Mouse (Mus musculus): Measurements from ENCODE around the gene Mpv17l2. TPM values are rescaled to one million over a fixed set of nuclear protein-coding genes. Genes with fewer than 3 reads are reported as not detected.

Gene Mpv17l2
- polyA plus RNA-seq, 1 experiment from 2014 or later: 54.5 TPM

DNA sequence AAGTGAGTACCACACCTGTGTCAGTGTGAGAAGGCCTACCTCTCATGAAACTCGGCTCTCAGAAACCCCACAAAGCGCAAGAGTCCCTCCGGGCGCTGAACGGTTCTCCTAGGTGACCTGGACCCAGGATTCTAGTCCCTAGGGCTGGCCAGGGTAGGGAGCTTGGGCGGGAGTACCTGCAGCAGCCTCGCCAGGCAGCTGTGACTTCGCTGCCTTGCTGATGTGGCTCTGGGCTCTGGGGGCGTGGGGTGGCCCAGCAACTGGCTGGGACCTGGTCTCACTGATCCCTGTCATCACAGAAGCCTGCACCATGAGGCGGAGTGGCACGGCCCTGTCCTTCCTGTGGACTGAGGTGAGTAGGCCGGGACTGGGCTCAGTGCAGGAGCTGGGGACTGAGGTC lies 36.5 kb downstream of the Mpv17l2 start:
- no peak for ATAC-seq (ENCODE audit: low read depth)
- no peak overlapping the region for H3K9ac ChIP-seq

GRCm38 (mm10) chr8:70723486-70724210 lies 37.1 kb downstream of the Mpv17l2 start, which contains the start of gene Pde4c:
Pde4c (plus strand) TSS chr8:70723720.
- Histone ChIP-seq H3K4me3 (no peak within 1 kb of the TSS), H3K36me3 (no peaks in the 10 kb centered on the region), H3K9me3 (no peaks in the 10 kb centered on the region), H3K27me3 (peaks cover 34% of the 10 kb centered on the region), H3K4me1 (replicated peaks) (no peaks in the 10 kb centered on the region), H3K4me2 (no peak within 1 kb of the TSS), H3K27ac (replicated peaks) (no peak within 1 kb of the TSS), H3K9ac (no peak within 1 kb of the TSS)
- 60% methylated on average over 7 of the region's 7 CpGs for WGBS
- ATAC-seq (ENCODE audit: low read depth): no peak

More for the DNA sequence above, 36.5 kb downstream of the Mpv17l2 start:
- H3K36me3 ChIP-seq: no peaks in the 10 kb centered on the region
- H3K9me3 ChIP-seq: no peaks in the 10 kb centered on the region
- peaks cover 39% of the 10 kb centered on the region for H3K27me3 ChIP-seq
- no peaks in the 10 kb centered on the region for H3K4me1 ChIP-seq (replicated peaks)
- no peak overlapping the region for H3K4me3 ChIP-seq
- no peak overlapping the region for H3K27ac ChIP-seq (replicated peaks)
- no peak overlapping the region for H3K4me2 ChIP-seq
- WGBS: 77% methylated on average over 12 of the region's 12 CpGs

DNA sequence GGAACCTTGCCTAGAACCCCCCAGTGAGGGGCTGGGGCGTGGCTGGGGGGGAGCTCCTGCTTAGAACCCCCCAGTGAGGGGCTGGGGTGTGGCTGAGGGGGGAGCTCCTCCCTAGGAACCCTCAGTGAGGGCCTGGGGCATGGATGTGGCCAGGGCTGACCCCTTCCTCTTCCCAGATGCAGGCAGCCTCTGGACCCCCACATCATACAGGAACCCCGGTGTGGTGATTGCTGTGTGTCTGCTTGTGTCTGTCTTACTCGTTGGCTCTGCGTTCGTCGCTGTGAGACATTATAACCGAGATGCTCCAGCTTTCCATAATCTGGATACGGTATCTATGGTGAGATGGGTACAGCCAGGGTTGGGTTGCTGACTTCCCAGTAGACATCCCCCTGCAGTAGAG lies 39.1 kb downstream of the Mpv17l2 start:
- Histone ChIP-seq H3K4me2 (no peak overlapping the region), H3K9me3 (no peaks in the 10 kb centered on the region), H3K9ac (no peak overlapping the region), H3K27me3 (peaks cover 23% of the 10 kb centered on the region), H3K27ac (replicated peaks) (no peak overlapping the region), H3K4me1 (replicated peaks) (peaks cover 2% of the 10 kb centered on the region; the same call in 1 of the 2 replicates), H3K36me3 (no peaks in the 10 kb centered on the region), H3K4me3 (no peak overlapping the region)
- 88% methylated on average over 8 of the region's 8 CpGs for WGBS
- no peak for ATAC-seq (ENCODE audit: low read depth)

GRCm38 (mm10) chr8:70720739-70721138 lies 40.0 kb downstream of the Mpv17l2 start:
- no peaks in the 10 kb centered on the region for H3K36me3 ChIP-seq

DNA sequence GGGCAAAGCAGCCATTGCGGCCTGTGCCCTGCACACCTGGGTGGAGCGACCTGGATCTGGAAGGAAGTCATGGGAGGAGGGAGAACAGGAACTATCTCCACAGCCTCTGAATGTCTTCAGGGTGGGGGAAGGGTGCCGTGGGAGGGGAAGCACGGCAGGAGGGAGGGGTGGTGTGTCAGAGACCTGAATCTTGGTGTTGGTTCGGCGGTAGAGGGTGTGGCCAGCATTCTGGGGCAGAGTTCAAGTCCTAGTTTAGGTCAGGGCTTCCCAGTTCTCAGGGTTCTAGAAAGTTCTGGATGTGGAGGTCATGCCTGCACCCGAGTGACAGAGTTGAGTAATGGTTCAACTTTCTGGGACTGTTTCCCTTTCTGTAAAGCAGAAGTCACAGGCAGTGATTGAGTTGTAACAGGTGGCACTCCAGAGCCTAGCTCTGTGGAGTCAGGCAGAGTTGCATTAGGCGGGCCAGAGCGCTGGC lies 40.9 kb downstream of the Mpv17l2 start:
- H3K27me3 ChIP-seq: peaks cover 17% of the 10 kb centered on the region; the same call in 1 of the 2 replicates
- H3K27ac ChIP-seq (replicated peaks): no peak overlapping the region
- H3K4me3 ChIP-seq: no peak overlapping the region

More at GRCm38 (mm10) chr8:70720739-70721138, 40.0 kb downstream of the Mpv17l2 start:
- H3K27ac ChIP-seq (replicated peaks): no peak overlapping the region
- H3K27me3 ChIP-seq: peaks cover 17% of the 10 kb centered on the region; the same call in 1 of the 2 replicates
- no peaks in the 10 kb centered on the region for H3K9me3 ChIP-seq
- H3K4me2 ChIP-seq: no peak overlapping the region
- H3K4me3 ChIP-seq: no peak overlapping the region
- no peak overlapping the region for H3K9ac ChIP-seq
- peaks cover 2% of the 10 kb centered on the region; the same call in 1 of the 2 replicates for H3K4me1 ChIP-seq (replicated peaks)
- peak; percentile 64 for ATAC-seq (ENCODE audit: low read depth)
- 6% methylated on average over 3 of the region's 3 CpGs for WGBS

DNA sequence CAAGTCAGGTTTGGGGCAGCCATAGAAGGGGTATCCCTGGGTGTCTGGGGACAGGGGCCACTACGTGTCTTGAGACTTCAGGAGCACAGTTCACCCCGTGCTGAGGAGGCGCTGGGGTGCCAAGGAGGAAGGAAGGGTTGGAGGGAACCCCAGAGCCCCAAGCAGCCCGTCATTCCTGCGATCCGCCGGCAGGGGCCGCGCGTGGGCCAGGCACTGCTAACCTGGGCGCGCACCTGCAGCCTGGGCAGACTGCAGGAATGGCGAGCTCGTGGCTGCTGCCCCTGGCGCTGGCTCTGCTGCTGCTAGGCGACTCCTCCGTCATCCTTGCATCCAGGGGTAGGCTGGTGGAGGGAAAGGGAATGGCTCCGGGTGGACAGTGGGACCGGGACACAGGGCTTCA lies 42.4 kb downstream of the Mpv17l2 start, which contains the start of gene Gm3336:
TSS of gene Gm3336 (plus strand) at position 247 of the 400 bp plus-strand sequence.
- H3K4me2 ChIP-seq: no peak within 1 kb of the TSS

More for the DNA sequence above, 40.9 kb downstream of the Mpv17l2 start:
- H3K4me1 ChIP-seq (replicated peaks): peaks cover 2% of the 10 kb centered on the region; the same call in 1 of the 2 replicates
- ATAC-seq (ENCODE audit: low read depth): no peak
- no peak overlapping the region for H3K9ac ChIP-seq
- no peaks in the 10 kb centered on the region for H3K36me3 ChIP-seq
- H3K9me3 ChIP-seq: no peaks in the 10 kb centered on the region
- H3K4me2 ChIP-seq: no peak overlapping the region
- WGBS: 66% methylated on average over 9 of the region's 9 CpGs

GRCm38 (mm10) chr8:70716521-70717400 lies 44.0 kb downstream of the Mpv17l2 start:
- Histone ChIP-seq H3K9ac (no peak overlapping the region), H3K36me3 (no peaks in the 10 kb centered on the region), H3K4me1 (replicated peaks) (peaks cover 2% of the 10 kb centered on the region; the same call in 1 of the 2 replicates), H3K4me3 (no peak overlapping the region), H3K4me2 (no peak overlapping the region), H3K27me3 (peaks cover 17% of the 10 kb centered on the region; the same call in 1 of the 2 replicates), H3K9me3 (no peaks in the 10 kb centered on the region), H3K27ac (replicated peaks) (no peak overlapping the region)
- no peak for ATAC-seq (ENCODE audit: low read depth)
- 85% methylated on average over 40 of the region's 40 CpGs for WGBS

More for the DNA sequence above, 42.4 kb downstream of the Mpv17l2 start, which contains the start of gene Gm3336:
- WGBS: 4% methylated on average over 19 of the region's 19 CpGs
- Histone ChIP-seq H3K4me3 (no peak within 1 kb of the TSS), H3K4me1 (replicated peaks) (peaks cover 2% of the 10 kb centered on the region; the same call in 1 of the 2 replicates), H3K27ac (replicated peaks) (no peak within 1 kb of the TSS), H3K36me3 (no peaks in the 10 kb centered on the region), H3K27me3 (peaks cover 17% of the 10 kb centered on the region; the same call in 1 of the 2 replicates), H3K9ac (peak within 1 kb of the TSS; percentile 31; the same call in 1 of the 2 replicates), H3K9me3 (no peaks in the 10 kb centered on the region)
- peak; percentile 12; the same call in 1 of the 2 replicates for ATAC-seq (ENCODE audit: low read depth)

GRCm38 (mm10) chr8:70715086-70715485 lies 45.7 kb downstream of the Mpv17l2 start:
- H3K36me3 ChIP-seq: no peaks in the 10 kb centered on the region
- WGBS: 54% methylated on average over 2 of the region's 2 CpGs
- H3K4me3 ChIP-seq: no peak overlapping the region
- peaks cover 16% of the 10 kb centered on the region; the same call in 1 of the 2 replicates for H3K27me3 ChIP-seq
- H3K4me2 ChIP-seq: no peak overlapping the region
- no peak for ATAC-seq (ENCODE audit: low read depth)
- peaks cover 2% of the 10 kb centered on the region; the same call in 1 of the 2 replicates for H3K4me1 ChIP-seq (replicated peaks)
- no peak overlapping the region for H3K9ac ChIP-seq
- no peaks in the 10 kb centered on the region for H3K9me3 ChIP-seq
- no peak overlapping the region for H3K27ac ChIP-seq (replicated peaks)

- Histone ChIP-seq H3K4me3 (no peak overlapping the region), H3K9me3 (no peaks in the 10 kb centered on the region), H3K27me3 (peaks cover 7% of the 10 kb centered on the region; the same call in 1 of the 2 replicates), H3K4me2 (no peak overlapping the region), H3K27ac (replicated peaks) (no peak overlapping the region), H3K4me1 (replicated peaks) (peaks cover 2% of the 10 kb centered on the region; the same call in 1 of the 2 replicates), H3K36me3 (0 out of 2 replicates have a peak, but pooled peaks cover 6% of the 10 kb centered on the region), H3K9ac (no peak overlapping the region)
- WGBS: 84% methylated on average over 7 of the region's 7 CpGs
- ATAC-seq (ENCODE audit: low read depth): no peak
These were observed 46.8 kb downstream of the Mpv17l2 start for GRCm38 (mm10) chr8:70713991-70714390.

DNA sequence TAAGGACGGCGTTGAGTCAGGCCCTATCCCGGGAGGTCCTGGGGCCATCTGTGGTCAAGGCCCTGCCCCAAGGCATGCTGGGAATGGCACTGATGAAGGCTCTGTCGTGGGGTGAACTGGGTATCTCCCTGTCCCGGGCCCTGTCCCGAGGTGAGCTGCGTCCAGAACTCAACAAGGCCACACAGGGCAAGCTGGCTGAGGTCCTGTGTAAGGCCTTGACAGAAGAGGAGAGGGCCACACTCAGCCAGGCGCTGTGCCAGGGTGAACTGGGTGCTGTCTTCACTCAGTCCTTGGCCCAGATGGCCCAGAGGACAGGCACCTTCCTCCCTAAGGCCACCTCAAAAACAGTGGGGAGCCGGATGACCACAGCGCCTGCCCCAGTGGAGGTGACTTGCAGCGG lies 49.7 kb downstream of the Mpv17l2 start:
- H3K9ac ChIP-seq: no peak overlapping the region
- no peak overlapping the region for H3K4me2 ChIP-seq
- ATAC-seq (ENCODE audit: low read depth): no peak
- H3K4me3 ChIP-seq: no peak overlapping the region
- 0 out of 2 replicates have a peak, but pooled peaks cover 6% of the 10 kb centered on the region for H3K36me3 ChIP-seq
- H3K9me3 ChIP-seq: no peaks in the 10 kb centered on the region
- no peaks in the 10 kb centered on the region for H3K27me3 ChIP-seq
- H3K4me1 ChIP-seq (replicated peaks): no peaks in the 10 kb centered on the region
- WGBS: 85% methylated on average over 11 of the region's 11 CpGs
- no peak overlapping the region for H3K27ac ChIP-seq (replicated peaks)

DNA sequence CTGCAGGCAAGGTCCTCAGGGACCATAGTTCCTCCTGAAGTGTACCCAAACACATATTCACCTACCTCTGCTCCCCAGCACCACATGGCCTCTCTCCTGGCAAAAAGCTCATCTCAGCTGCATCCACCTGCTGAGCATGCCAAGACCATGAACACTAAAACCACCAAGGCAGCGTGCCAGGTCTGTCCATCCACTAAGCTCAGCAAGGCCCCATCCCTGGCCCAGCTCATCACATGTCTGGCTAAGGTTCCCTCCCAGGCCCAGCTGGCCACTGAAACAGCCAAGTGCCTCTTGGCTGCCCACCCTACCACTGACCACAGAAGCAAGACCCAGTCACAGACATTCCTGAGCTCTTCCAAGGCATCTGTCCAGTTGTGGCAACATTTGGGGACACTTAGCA lies 50.5 kb downstream of the Mpv17l2 start:
- no peak overlapping the region for H3K27ac ChIP-seq (replicated peaks)
- H3K9me3 ChIP-seq: no peaks in the 10 kb centered on the region

More for the DNA sequence above, 50.5 kb downstream of the Mpv17l2 start:
- no peak overlapping the region for H3K4me2 ChIP-seq
- H3K9ac ChIP-seq: no peak overlapping the region
- no peak for ATAC-seq (ENCODE audit: low read depth)
- H3K4me3 ChIP-seq: no peak overlapping the region
- H3K4me1 ChIP-seq (replicated peaks): no peaks in the 10 kb centered on the region
- no peaks in the 10 kb centered on the region for H3K27me3 ChIP-seq
- H3K36me3 ChIP-seq: 0 out of 2 replicates have a peak, but pooled peaks cover 6% of the 10 kb centered on the region
- 96% methylated on average over 1 of the region's 1 CpGs for WGBS
